Mouse (Mus musculus) v-Abl transformed pro-B cells (cell line): ENCODE measurements around the gene Lce1i.
"Not testable (repeated sequence)": the region's sequence is repeated elsewhere in the genome, so short reads cannot be mapped to it uniquely, and the experiment has no call there.

Experiments
- in situ Hi-C, 2 experiments: fragments of 400-800 bp; cut with MboI; formaldehyde crosslinking; loops; one replicate each; pipeline ENCODE4 v1.15.1; 2025; ENCODE audit not compliant: unreplicated experiment in 2 of 2

Gene Lce1i

GRCm38 (mm10) chr3:92778799-92779198, at the start of gene Lce1i:
TSS of gene Lce1i (minus strand) at chr3:92778899.
- in situ Hi-C loops, result no loop called here

GRCm38 (mm10) chr3:92827108-92827507, 48.4 kb upstream of the Lce1i start, which contains the start of gene Kprp:
TSS of gene Kprp (minus strand) at chr3:92827247.
- in situ Hi-C loops, result no loop called here

DNA sequence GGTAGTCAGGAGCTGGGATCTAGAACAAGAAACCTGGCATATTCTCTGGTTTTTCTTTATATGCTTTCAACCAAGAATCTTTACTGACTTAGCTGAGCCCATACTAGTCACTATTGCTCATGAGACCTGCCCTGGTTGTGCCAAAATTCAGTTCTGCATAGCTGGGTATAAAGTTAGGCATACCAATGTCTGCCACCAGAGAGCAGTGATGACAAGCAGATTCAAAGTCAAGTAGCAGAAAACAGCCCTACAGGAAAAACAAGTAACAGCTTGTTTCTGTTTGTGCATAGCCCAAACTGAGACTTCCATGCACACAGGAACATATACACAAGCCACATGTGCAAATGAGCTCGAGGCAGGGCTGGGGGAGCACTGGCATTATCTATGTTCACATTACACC, 47.1 kb upstream of the Lce1i start:
- in situ Hi-C loops, result no loop called here

- in situ Hi-C loops, result not testable (repeated sequence)
Measured at GRCm38 (mm10) chr3:92816036-92816435, 37.3 kb upstream of the Lce1i start.

DNA sequence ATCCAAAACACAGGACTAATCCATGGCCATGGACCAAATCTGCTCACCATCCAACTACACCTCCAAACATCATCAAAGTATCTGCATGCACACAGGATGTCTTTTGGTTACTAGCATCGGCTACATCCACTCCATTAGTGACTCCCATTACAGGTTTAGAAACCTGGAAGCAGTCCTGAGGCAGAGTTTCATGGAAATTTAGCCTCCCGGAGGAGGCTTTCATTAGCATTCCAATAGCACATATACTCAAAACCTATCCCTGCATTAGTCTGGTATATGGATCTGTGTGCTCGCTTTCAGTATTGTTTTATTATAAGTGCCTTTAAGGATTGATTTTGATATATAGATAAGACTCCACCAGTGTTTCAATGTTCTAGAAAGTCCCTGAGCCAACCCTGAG, 36.9 kb upstream of the Lce1i start:
- in situ Hi-C loops, result no loop called here

DNA sequence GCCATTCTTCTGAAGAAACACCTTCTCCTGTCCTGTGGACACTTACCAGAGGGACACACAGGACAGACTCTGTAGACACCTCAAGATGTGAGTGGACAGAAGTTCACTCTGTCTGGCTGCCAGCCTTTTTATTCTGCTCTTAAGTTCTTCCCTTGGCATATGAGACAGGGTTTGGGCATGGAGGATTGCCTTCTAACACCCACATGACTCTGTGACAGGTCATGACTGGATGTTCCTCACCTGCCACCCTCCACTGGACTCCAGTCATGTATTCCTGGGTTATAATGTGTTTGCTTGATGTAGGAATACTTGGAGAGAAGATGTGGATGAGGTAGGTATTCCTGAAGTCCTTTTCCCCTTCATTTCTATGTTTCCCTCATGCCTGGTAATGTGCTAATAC, 29.1 kb upstream of the Lce1i start, which contains the start of gene Lce1k:
TSS of gene Lce1k (minus strand) at position 101 of the 400 bp plus-strand sequence.
- in situ Hi-C loops, result no loop called here

DNA sequence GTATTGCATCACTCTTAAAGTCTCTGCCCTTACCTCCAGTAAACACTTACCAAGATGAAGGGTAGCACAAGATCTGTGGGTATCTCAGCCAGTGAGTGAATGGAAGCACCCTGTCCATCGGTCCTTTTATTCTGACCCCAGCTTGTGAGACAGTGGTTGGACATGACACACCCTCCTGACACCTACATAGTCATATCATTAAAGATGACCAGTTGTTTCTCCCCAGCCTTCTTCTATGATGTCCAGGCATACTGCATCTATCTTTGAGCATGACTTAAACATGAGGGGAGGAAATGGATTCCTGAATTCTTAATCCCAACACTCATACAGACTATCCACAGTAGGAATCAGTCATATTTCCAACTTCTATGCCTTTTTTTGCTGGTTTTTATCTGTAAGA, 11.7 kb upstream of the Lce1i start, which contains the start of gene Lce1j:
TSS of gene Lce1j (minus strand) at position 101 of the 400 bp plus-strand sequence.
- in situ Hi-C loops, result no loop called here

GRCm38 (mm10) chr3:92771573-92771972, 7.1 kb downstream of the Lce1i start:
- in situ Hi-C loops, result no loop called here

DNA sequence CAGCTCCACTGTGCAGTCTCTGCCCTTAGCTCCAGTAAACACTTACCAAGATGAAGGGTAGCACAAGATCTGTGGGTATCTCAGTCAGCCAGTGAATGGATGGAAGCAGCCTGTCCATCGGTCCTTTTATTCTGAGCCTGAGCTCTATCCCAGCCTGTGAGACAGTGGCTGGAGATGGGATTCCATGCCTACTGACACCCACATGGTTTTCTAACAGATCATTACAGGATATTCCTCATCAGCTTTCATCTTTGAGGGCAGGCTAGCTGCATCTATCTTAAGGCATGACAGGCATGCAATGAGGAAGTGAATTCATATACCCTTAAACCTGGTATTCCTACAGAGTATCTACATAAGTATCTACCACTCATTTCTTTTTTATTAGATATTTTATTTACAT, 13.7 kb downstream of the Lce1i start, which contains the start of gene Lce1h:
TSS of gene Lce1h (minus strand) at position 101 of the 400 bp plus-strand sequence.
- in situ Hi-C loops, result no loop called here

- in situ Hi-C loops, result no loop called here
Measured at GRCm38 (mm10) chr3:92753197-92753596, 25.5 kb downstream of the Lce1i start.

DNA sequence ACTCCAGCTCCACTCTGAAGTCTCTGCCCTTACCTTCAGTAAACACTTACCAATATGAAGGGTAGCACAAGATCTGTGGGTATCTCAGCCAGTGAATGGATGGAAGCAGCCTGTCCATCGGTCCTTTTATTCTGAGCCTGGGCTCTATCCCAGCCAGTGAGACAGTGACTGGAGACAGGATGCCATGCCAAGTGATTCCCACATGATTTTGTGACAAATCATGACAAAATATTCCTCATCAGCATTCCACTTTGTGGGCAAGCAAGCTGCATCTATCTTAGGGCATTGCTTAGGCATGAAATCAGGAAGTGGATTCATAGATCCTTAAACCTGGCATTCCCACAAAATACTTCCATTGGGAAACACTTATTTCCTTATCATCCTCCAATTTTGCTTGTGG, 26.5 kb downstream of the Lce1i start, which contains the start of gene Lce1g:
TSS of gene Lce1g (minus strand) at position 101 of the 400 bp plus-strand sequence.
- in situ Hi-C loops, result no loop called here

DNA sequence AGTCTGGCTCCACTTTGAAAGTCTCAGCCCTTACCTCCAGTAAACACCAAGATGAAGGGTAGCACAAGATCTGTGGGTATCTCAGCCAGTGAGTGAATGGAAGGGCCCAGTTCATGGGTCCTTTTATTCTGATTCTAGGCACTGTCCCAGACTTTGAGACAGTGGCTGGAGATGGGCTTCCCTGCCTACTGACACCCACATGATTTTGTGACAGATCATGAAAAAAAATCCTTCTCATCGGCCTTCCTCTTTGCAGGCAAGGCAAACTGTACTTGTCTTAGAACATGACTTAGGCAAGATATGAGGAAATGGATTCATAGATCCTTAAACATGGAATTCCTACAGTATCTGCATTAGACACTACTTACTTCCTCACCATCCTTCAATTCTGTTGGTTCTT, 39.7 kb downstream of the Lce1i start, which contains the start of gene Gm38119:
TSS of gene Gm38119 (minus strand) at position 101 of the 400 bp plus-strand sequence.
- in situ Hi-C loops, result no loop called here
